Mouse (Mus musculus) adrenal gland, adult (tissue): Measurements from ENCODE around the gene Smc4.
"Not testable (repeated sequence)": the region's sequence is repeated elsewhere in the genome, so short reads cannot be mapped to it uniquely, and the experiment has no call there.

Experiments used
- DNase-seq, 2 experiments: peaks; one replicate each; pipeline ENCODE4 v3.0.0; 2022 to 2023; ENCODE audit warnings: low spot score in 1 of 2; ENCODE audit not compliant: inconsistent age in 2 of 2

The Smc4 gene

GRCm38 (mm10) chr3:69017181-69017580 is 12.6 kb downstream of the Smc4 start:
- DNase-seq: no peak

GRCm38 (mm10) chr3:69018635-69019034 is 14.1 kb downstream of the Smc4 start:
- DNase-seq: not testable (repeated sequence)

GRCm38 (mm10) chr3:69020285-69020684 is 15.7 kb downstream of the Smc4 start:
- no peak for DNase-seq

- no peak for DNase-seq
These were observed 16.2 kb downstream of the Smc4 start for GRCm38 (mm10) chr3:69020764-69021163.

- no peak for DNase-seq
These were observed 21.7 kb downstream of the Smc4 start for GRCm38 (mm10) chr3:69026133-69026783.

- no peak for DNase-seq
These were observed 35.6 kb downstream of the Smc4 start for GRCm38 (mm10) chr3:69040105-69040504.

- DNase-seq: peak in 1 of 2 experiments; percentile 49
These were observed 36.8 kb downstream of the Smc4 start for GRCm38 (mm10) chr3:69041298-69041697.

GRCm38 (mm10) chr3:69044167-69044591 is 39.6 kb downstream of the Smc4 start:
- DNase-seq: no peak

- DNase-seq: peak; percentile 93 to 97
These were observed 40.3 kb downstream of the Smc4 start, which contains the start of gene Trim59 for GRCm38 (mm10) chr3:69044645-69045399. Gene Trim59, minus strand, starts transcription at chr3:69044755.

GRCm38 (mm10) chr3:69045400-69045703 is 40.8 kb downstream of the Smc4 start:
- no peak for DNase-seq

GRCm38 (mm10) chr3:69045750-69046149 is 41.2 kb downstream of the Smc4 start:
- no peak for DNase-seq

GRCm38 (mm10) chr3:69046509-69046908 is 42.0 kb downstream of the Smc4 start:
- DNase-seq: no peak

- no peak for DNase-seq
These were observed 43.1 kb downstream of the Smc4 start for GRCm38 (mm10) chr3:69047684-69048083.

GRCm38 (mm10) chr3:69049011-69049410 is 44.5 kb downstream of the Smc4 start:
- DNase-seq: no peak

- no peak for DNase-seq
These were observed 47.4 kb downstream of the Smc4 start for GRCm38 (mm10) chr3:69051894-69052293.

- no peak for DNase-seq
These were observed 50.4 kb downstream of the Smc4 start for GRCm38 (mm10) chr3:69054760-69055432.

- DNase-seq: no peak
These were observed 51.3 kb downstream of the Smc4 start for GRCm38 (mm10) chr3:69055871-69056270.

GRCm38 (mm10) chr3:69060672-69061071 is 56.1 kb downstream of the Smc4 start:
- DNase-seq: no peak

GRCm38 (mm10) chr3:69062764-69063163 is 58.2 kb downstream of the Smc4 start:
- DNase-seq: no peak

GRCm38 (mm10) chr3:69064005-69064404 is 59.5 kb downstream of the Smc4 start:
- no peak for DNase-seq
